Mouse (Mus musculus) hindbrain, embryonic 15.5 days (tissue): Measurements from ENCODE around the gene Rab42. TPM values are rescaled to one million over a fixed set of nuclear protein-coding genes. Genes with fewer than 3 reads are reported as not detected.

Experiments used
- ATAC-seq: fragments of 200-750 bp; cut with Nextera tagmentation; 2 replicates; pipeline ENCODE4 v1.8.0; 2017; ENCODE audit warnings: low read depth, moderate number of reproducible peaks, moderate TSS enrichment; ENCODE audit not compliant: low FRiP score
- H3K27ac ChIP-seq: fragments of 300-500 bp; sonication (generic); replicated peaks from 2 replicates; pipeline ENCODE4 v1.5.1; 2015; ENCODE audit warnings: mild to moderate bottlenecking, inconsistent platforms
- H3K27me3 ChIP-seq: fragments of 300-500 bp; sonication (generic); 2 replicates; pipeline ENCODE4 v1.6.1; 2015; ENCODE audit warnings: control low read depth, inconsistent platforms
- H3K36me3 ChIP-seq: fragments of 300-500 bp; sonication (generic); 2 replicates; pipeline ENCODE4 v1.6.1; 2015; ENCODE audit warnings: control low read depth, inconsistent platforms
- H3K4me1 ChIP-seq: fragments of 300-500 bp; sonication (generic); replicated peaks from 2 replicates; pipeline ENCODE4 v1.6.1; 2015; ENCODE audit warnings: control low read depth, inconsistent platforms
- H3K4me2 ChIP-seq: fragments of 300-500 bp; sonication (generic); 2 replicates; pipeline ENCODE4 v1.6.1; 2015; ENCODE audit warnings: moderate library complexity, mild to moderate bottlenecking, inconsistent platforms
- H3K4me3 ChIP-seq: fragments of 300-500 bp; sonication (generic); 2 replicates; pipeline ENCODE4 v1.5.1; 2015; ENCODE audit warnings: mild to moderate bottlenecking, inconsistent platforms
- H3K9ac ChIP-seq: fragments of 300-500 bp; sonication (generic); 2 replicates; pipeline ENCODE4 v1.6.1; 2015; ENCODE audit warnings: inconsistent platforms
- H3K9me3 ChIP-seq: fragments of 300-500 bp; sonication (generic); 2 replicates; pipeline ENCODE4 v1.6.1; 2016; ENCODE audit warnings: control low read depth, inconsistent platforms
- WGBS: fragments of 180-500 bp; shearing (Covaris S2); methylation state at CpG from one replicate; pipeline ENCODE4 v1.1.7; 2015; 5-methylcytosine and 5-hydroxymethylcytosine counted together
- polyA plus RNA-seq: library from polyadenylated mRNA; unstranded; fragments of >200 nt; fragmentation: Nextera tagmentation; extraction: Ambion mirVana; gene quantifications from 2 replicates; pipeline ENCODE4 v1.2.1, GENCODE M21; 2015

Gene Rab42
- polyA plus RNA-seq, 1 experiment from 2014 or later: 3.1 TPM

DNA sequence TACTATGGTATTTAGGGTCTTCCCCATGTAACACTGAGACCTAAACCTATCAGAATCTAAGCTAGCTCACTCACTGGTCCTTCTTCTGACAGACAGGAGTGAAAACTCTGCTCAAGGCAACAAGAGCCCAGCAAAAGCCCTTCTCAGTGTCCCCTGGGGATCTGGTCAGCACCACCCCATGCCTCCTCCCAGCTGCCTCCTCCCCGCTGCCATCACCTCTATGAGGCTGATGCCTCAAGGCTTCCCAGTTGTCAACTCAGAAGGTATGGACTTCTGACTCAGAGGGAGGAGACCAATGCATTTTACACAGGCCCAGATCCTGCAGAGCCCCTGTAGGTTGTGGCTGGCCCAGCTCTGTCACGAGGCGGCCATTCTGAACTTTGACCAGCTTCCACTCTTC lies 38.3 kb upstream of the Rab42 start:
- Histone ChIP-seq H3K4me3 (no peak overlapping the region), H3K9ac (no peak overlapping the region), H3K36me3 (peaks cover 4% of the 10 kb centered on the region; the same call in 1 of the 2 replicates), H3K4me2 (no peak overlapping the region), H3K4me1 (peaks cover 18% of the 10 kb centered on the region), H3K27me3 (no peaks in the 10 kb centered on the region), H3K27ac (no peak overlapping the region), H3K9me3 (no peaks in the 10 kb centered on the region)
- ATAC-seq: no peak
- 92% methylated on average over 3 of the region's 3 CpGs for WGBS

DNA sequence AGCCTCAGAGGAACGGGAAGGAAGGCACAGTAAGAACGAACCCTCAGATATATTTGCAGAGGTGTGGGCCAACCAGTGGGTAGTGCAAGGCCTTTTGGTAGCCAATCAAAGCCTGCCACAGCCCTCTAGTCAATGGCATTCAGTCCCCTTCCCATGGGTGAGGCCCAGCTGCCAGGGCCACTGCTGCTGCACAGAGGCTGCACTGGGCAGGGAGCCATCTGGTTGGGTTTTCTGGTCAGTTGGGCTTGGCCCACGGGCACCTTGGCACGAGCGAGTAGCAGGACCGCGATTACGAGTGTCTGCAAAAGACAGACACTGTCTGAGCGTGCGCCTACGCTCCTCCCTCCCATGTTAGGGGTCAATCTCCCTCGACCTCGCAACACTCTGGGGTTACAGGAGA lies 35.8 kb upstream of the Rab42 start:
- ATAC-seq: no peak
- Histone ChIP-seq H3K9me3 (no peaks in the 10 kb centered on the region), H3K4me1 (peaks cover 7% of the 10 kb centered on the region), H3K36me3 (peaks cover 13% of the 10 kb centered on the region), H3K9ac (no peak overlapping the region), H3K4me2 (no peak overlapping the region), H3K4me3 (no peak overlapping the region), H3K27ac (no peak overlapping the region), H3K27me3 (no peaks in the 10 kb centered on the region)
- WGBS: 78% methylated on average over 13 of the region's 13 CpGs

DNA sequence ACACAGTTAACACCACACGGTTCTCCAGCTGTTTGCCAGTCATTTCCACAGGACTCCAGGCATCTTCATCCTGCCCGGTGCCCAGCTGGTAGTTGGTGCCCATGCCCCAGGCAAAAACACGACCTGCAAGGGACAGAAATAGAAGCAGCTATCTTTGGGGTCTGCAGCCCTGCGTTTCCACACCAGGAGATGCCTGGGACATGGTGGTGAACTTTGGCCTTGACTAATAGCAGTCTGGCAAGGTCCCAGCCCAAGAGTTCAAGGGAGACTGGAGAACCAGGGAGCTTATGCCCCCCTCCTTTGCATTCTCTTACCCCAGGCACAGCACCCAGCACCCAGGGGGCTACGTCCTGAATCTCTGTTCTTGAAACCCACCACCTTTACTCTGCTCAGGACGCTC lies 29.7 kb upstream of the Rab42 start:
- Histone ChIP-seq H3K4me3 (no peak overlapping the region), H3K9me3 (no peaks in the 10 kb centered on the region), H3K4me2 (no peak overlapping the region), H3K9ac (no peak overlapping the region), H3K4me1 (peaks cover 17% of the 10 kb centered on the region), H3K36me3 (peaks cover 23% of the 10 kb centered on the region), H3K27ac (no peak overlapping the region), H3K27me3 (no peaks in the 10 kb centered on the region)
- 92% methylated on average over 6 of the region's 6 CpGs for WGBS
- no peak for ATAC-seq

DNA sequence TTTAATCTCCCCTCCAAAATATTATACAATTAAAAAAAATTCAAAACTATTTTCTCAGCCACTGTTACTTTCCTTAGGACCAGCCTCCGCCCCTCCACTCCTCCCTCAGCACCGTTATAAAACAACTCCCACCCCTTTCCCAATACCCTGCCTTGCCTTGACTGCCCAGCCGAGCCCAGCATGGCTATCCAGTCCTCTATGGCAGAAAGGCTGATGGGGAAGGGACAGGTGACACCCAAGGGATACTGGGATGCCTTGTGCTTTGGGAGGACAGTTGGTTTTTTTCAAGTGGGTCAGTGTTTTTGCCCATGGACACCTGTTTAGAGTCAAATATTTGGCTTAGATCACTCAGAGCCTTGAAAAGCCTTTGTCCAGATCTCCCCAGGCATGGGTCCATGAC lies 28.8 kb upstream of the Rab42 start:
- H3K36me3 ChIP-seq: peaks cover 22% of the 10 kb centered on the region
- H3K9ac ChIP-seq: no peak overlapping the region
- no peak overlapping the region for H3K4me2 ChIP-seq
- H3K27me3 ChIP-seq: no peaks in the 10 kb centered on the region
- no peak for ATAC-seq
- H3K27ac ChIP-seq: no peak overlapping the region
- no peak overlapping the region for H3K4me3 ChIP-seq
- no peaks in the 10 kb centered on the region for H3K9me3 ChIP-seq
- WGBS: 82% methylated on average over 3 of the region's 3 CpGs
- H3K4me1 ChIP-seq: peaks cover 19% of the 10 kb centered on the region

DNA sequence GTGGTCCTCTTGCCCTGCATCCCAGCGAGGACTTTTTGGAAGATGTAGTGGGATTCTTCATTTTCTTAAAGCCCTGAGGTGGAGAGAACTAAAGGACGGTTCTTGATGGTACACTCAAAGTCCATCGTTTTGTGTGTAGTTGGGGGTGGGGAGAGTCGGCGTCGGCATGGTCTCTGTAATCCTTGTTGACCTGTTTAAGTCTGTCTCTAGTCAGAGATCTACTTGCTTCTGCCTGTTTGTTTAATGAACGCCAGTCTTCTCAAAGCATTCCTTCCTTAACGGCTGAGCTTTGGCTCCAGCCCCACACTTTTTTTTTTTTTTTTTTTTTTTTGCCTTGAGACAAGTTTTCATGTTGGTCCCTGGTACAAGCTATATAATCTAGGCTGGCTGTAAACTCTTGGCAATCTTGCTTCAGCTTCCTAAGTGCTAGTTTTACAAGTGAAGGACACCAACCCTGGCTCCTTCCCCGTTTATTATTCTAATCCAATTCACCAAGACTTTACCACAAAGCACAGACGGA lies 26.7 kb upstream of the Rab42 start:
- peak overlapping the region; percentile 78 for H3K4me3 ChIP-seq
- WGBS: 11% methylated on average over 10 of the region's 10 CpGs
- peak overlapping the region; percentile 80 for H3K27ac ChIP-seq
- no peaks in the 10 kb centered on the region for H3K9me3 ChIP-seq
- peaks cover 25% of the 10 kb centered on the region for H3K36me3 ChIP-seq
- peak overlapping the region; percentile 93 for H3K9ac ChIP-seq
- peaks cover 19% of the 10 kb centered on the region for H3K4me1 ChIP-seq
- no peak for ATAC-seq
- no peaks in the 10 kb centered on the region for H3K27me3 ChIP-seq
- peak overlapping the region; percentile 82 for H3K4me2 ChIP-seq

DNA sequence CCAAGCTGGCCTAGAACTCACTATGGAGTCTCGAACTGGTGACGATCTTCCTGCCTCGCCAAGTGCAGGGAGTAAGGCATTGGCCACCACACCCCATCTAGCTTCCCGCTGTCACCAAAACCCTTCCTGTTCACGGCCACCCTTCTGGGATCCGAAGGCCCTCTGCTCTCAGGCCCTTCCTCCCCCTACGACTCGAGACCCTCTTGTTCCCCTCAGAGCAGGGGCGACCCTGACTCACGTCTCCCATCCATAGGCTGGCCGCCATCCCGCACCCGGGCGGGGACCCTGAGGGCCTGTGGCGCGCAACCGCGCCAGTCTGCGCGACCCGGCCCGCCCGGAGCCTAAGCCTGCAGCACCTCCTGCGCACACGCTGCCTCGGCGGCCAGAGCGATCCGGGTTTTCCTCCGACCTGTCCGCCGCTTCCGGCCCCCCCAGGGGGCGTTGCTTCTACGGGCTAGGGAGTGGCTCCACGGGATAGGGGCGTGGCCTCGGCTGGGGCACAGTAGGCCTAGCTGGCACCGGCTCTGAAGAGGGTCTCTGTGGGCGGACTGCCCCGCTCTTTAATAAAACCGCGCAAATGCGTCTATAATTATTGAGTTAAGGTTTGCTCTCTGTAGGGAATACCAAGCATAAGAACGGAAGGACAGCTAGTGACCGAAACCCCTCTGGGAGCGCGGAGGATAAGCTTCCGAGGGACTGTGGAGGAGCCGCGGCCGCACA lies 26.1 kb upstream of the Rab42 start, which contains the start of gene Trnau1ap:
TSS of gene Trnau1ap (minus strand) at position 424 of the 720 bp plus-strand sequence.
- H3K36me3 ChIP-seq: peaks cover 25% of the 10 kb centered on the region
- H3K9ac ChIP-seq: peak within 1 kb of the TSS; percentile 93
- peaks cover 19% of the 10 kb centered on the region for H3K4me1 ChIP-seq
- peak; percentile 98 for ATAC-seq
- H3K4me3 ChIP-seq: peak within 1 kb of the TSS; percentile 78
- no peaks in the 10 kb centered on the region for H3K9me3 ChIP-seq
- WGBS: under 1% methylated on average over 52 of the region's 52 CpGs
- H3K27me3 ChIP-seq: no peaks in the 10 kb centered on the region
- H3K4me2 ChIP-seq: peak within 1 kb of the TSS; percentile 82
- peak within 1 kb of the TSS; percentile 80 for H3K27ac ChIP-seq

DNA sequence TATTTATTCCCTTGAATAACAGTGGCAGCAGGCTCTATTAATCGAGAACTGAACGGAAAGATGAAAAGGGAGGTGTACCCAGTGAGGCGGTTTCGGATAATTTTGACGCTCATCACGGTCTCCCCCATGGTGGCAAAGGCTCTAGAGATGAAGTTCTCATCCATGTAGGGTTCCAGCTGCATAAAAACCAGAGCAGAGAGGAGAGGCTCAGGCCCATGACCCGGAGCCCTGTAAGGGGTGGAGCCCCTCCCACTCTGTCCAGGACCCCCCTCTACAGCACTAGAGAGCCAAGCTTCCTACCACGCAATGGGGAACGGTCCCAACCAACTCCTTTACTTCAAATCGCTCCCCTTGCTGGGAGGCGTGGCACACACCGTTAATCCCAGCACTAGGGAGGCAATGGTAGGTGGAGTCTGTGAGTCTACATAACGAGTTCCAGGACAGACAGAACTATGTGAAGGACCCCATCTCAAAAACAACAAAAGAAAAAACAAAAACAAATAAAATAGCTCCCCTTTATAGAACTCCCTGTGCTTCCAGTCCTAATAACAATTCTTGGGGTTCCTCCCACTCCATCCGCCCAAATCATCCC lies 25.3 kb upstream of the Rab42 start:
- Histone ChIP-seq H3K4me3 (peak overlapping the region; percentile 78), H3K9me3 (no peaks in the 10 kb centered on the region), H3K4me1 (peaks cover 19% of the 10 kb centered on the region), H3K4me2 (peak overlapping the region; percentile 82), H3K27me3 (no peaks in the 10 kb centered on the region), H3K9ac (peak overlapping the region; percentile 93), H3K36me3 (peaks cover 25% of the 10 kb centered on the region), H3K27ac (peak overlapping the region; percentile 80)
- no peak for ATAC-seq
- WGBS: 49% methylated on average over 14 of the region's 14 CpGs

DNA sequence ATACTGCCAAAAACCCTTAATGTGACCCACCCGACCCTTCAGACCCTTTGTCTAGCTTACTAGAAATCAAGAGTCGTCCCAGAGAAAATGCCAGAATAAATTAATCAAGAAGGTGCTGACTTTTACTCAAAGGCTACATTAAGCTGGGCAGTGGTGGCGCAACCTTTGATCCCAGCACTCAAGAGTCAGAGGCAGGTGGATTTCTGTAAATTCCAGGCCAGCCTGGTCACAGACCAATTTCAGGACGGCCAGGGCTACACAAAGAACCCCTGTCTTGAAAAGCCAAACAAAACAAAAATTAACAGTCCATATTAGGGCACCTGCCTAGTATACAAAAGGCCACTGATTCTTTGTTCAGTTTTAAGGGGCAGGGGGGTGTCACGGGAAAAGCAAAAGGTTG lies 23.3 kb upstream of the Rab42 start:
- H3K4me3 ChIP-seq: no peak overlapping the region
- no peak for ATAC-seq
- peaks cover 26% of the 10 kb centered on the region for H3K36me3 ChIP-seq
- H3K27ac ChIP-seq: no peak overlapping the region
- WGBS: 75% methylated on average over 5 of the region's 5 CpGs
- H3K9ac ChIP-seq: no peak overlapping the region
- no peak overlapping the region for H3K4me2 ChIP-seq
- H3K4me1 ChIP-seq: peaks cover 19% of the 10 kb centered on the region
- no peaks in the 10 kb centered on the region for H3K9me3 ChIP-seq
- no peaks in the 10 kb centered on the region for H3K27me3 ChIP-seq

DNA sequence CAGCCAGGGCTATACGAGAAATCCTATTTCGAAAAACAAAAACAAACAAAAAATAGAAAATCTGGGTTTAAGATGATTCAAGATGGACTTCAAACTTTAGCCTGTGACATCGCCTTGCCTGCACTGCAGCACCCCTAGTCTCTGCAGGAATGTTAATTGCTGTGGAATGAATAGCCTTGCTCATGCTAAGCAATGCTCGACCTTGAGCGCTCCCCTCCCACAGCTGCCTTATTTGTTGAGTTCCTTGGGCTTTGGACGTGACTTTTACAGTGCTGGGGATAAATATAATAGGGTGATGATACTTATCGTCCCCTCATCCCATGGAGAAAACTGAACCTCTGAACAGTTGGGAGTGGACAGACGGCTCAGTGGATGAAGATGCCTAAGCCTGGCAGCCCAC lies 12.5 kb upstream of the Rab42 start:
- Histone ChIP-seq H3K4me3 (no peak overlapping the region), H3K9ac (no peak overlapping the region), H3K27ac (no peak overlapping the region), H3K4me1 (peaks cover under 1% of the 10 kb centered on the region; the same call in 1 of the 2 replicates), H3K9me3 (no peaks in the 10 kb centered on the region), H3K27me3 (no peaks in the 10 kb centered on the region), H3K36me3 (peaks cover 76% of the 10 kb centered on the region), H3K4me2 (no peak overlapping the region)
- 88% methylated on average over 8 of the region's 8 CpGs for WGBS
- no peak for ATAC-seq

DNA sequence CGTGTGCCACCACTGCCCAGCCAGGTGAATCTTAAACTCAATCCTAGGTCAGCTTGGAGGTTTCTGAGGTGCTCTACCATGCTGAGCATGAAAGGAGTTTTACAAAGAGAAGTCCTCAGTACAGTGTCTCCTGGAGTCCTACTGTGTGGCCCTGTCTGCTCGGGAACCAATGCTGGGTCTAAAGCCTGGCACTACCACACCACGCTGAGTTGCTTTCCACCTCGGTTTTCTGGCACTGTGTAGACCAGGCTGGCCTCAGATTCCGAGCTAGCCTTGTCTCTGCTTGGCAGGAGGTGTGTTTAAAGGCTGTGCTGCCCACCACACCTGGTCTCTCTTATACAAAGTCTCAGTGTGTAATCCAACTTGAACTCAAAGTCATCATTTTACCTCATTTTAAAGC lies 9.4 kb upstream of the Rab42 start:
- Histone ChIP-seq H3K27me3 (no peaks in the 10 kb centered on the region), H3K4me3 (no peak overlapping the region), H3K27ac (no peak overlapping the region), H3K9ac (no peak overlapping the region), H3K4me1 (peaks cover 12% of the 10 kb centered on the region), H3K36me3 (peaks cover 62% of the 10 kb centered on the region), H3K9me3 (no peaks in the 10 kb centered on the region), H3K4me2 (no peak overlapping the region)
- WGBS: 87% methylated on average over 5 of the region's 5 CpGs
- no peak for ATAC-seq

DNA sequence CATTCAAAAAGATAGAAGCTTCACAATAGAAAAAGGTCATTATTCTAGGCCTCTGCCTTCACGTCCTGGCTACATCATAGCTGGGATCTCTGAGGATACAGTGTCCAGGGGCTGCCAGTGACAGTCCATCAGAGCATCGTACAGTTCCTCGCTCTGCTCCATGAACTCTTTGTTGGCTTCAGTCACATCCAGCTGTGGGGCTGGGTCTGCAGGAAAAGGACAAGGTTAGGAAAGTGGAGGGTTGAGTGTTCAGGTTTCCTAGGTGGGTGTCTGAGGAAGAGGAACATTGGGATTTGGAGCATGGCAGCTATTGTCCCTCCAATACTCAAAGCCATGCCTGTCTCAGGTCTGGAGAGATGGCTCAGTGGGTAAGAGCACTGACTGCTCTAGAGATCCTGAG lies 8.6 kb upstream of the Rab42 start:
- Histone ChIP-seq H3K4me2 (no peak overlapping the region), H3K27ac (no peak overlapping the region), H3K4me1 (peaks cover 12% of the 10 kb centered on the region), H3K9me3 (no peaks in the 10 kb centered on the region), H3K4me3 (no peak overlapping the region), H3K9ac (no peak overlapping the region), H3K36me3 (peaks cover 54% of the 10 kb centered on the region), H3K27me3 (no peaks in the 10 kb centered on the region)
- 56% methylated on average over 3 of the region's 3 CpGs for WGBS
- no peak for ATAC-seq

DNA sequence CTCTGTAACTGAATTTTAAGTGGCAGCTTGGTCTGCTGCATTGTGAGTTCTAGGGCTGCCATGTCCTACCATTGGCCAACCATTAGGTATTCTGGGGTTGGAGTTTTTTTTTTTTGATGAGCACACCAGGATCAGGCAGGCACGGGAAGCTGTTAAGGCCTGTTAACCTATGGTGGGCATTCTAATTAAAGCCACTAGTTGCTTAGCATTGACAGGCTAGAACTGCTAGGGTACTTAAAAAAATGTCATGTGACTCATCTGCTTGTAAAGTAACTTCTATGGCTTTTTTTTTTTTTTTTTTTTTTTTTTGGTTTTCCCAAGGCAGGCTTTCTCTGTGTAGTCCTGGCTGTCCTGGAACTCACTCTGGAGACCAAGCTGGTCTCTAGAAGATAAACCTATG lies 8.0 kb upstream of the Rab42 start:
- Histone ChIP-seq H3K4me2 (no peak overlapping the region), H3K9me3 (no peaks in the 10 kb centered on the region), H3K4me3 (no peak overlapping the region), H3K9ac (no peak overlapping the region), H3K27ac (no peak overlapping the region), H3K4me1 (peaks cover 12% of the 10 kb centered on the region), H3K27me3 (no peaks in the 10 kb centered on the region), H3K36me3 (peaks cover 48% of the 10 kb centered on the region)
- 39% methylated on average over 1 of the region's 1 CpGs for WGBS
- ATAC-seq: no peak
